Mouse (Mus musculus) frontal cortex, postnatal 36 days (tissue): Measurements from ENCODE around the gene Fth1.
"Not testable (repeated sequence)": the region's sequence is repeated elsewhere in the genome, so short reads cannot be mapped to it uniquely, and the experiment has no call there.

Experiments used
- DNase-seq, 2 experiments: peaks; one replicate each; pipeline ENCODE4 v3.0.0; 2022; ENCODE audit warnings: low spot score in 2 of 2

Fth1 gene

GRCm38 (mm10) chr19:9960769-9961168 lies 19.6 kb upstream of the Fth1 start:
- DNase-seq: no peak

DNA sequence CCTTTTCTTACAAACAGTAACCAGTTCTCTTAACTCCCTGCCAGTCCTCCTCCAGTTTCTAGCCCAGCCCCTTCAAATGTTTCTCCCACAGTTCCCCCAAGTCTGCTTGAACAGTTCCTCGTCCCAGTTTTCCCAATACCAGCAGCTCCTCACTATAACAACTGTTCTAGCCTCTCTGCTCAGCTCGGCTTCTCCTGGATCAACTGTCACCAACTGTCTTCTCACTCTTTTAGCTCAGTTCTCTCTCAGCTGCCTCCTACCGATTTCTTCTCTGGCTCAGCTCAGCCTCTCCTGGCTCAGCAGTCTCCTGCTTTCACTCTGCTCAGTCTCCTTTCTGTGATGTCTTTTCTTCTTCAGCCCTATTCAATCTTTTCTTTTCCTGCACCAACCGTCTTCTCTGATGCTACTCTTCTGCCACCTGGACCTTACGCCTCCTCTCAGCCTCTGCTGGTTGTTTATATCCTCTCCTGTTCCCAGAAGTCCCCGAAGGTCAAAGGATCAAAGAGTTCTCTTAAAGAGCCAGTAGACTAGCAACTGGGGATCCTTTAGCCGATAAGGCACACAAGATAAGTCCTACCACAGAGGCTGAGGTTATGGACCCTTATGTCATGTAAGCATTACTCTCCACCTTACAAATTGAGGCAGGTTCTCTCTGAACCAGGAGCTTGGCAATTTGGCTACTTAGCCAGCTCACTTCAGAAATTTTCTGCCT lies 16.0 kb upstream of the Fth1 start:
- no peak for DNase-seq

DNA sequence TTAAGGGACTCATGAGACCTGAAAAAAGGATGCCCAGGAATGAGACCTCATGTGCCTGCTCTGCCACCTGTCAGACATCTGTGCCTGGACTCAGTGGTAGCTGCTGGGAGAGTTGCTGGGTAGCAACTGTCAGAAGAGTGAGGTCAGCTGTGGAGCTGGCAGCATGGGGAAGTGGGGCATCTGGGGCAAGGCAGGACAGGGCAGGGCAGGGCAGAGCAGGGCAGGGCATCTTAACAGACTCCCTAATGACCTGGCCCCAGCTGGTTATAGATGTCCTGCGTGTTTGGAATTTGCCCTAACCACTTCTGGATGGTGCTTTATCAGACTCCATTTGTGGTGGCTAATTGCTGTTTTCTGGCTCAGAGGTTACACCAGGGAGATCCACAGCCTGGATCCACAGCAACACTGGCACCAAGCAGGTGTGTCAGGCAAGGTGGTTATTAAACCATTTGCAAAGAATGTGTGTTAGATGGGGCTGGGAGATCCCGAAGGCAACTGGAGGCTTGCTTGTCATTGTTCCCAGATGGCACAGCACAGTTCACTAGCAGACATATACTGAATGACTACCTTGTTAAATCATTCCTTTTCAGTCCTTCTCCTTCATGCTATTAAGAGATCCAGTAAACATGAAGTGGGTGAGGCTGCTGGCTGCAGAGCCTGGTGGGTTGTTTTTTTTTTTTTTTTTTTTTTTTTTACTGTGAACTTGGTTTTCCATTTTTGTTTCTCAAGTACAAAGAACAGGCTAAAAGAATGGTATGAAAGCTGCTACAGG lies 14.1 kb upstream of the Fth1 start:
- DNase-seq: no peak

DNA sequence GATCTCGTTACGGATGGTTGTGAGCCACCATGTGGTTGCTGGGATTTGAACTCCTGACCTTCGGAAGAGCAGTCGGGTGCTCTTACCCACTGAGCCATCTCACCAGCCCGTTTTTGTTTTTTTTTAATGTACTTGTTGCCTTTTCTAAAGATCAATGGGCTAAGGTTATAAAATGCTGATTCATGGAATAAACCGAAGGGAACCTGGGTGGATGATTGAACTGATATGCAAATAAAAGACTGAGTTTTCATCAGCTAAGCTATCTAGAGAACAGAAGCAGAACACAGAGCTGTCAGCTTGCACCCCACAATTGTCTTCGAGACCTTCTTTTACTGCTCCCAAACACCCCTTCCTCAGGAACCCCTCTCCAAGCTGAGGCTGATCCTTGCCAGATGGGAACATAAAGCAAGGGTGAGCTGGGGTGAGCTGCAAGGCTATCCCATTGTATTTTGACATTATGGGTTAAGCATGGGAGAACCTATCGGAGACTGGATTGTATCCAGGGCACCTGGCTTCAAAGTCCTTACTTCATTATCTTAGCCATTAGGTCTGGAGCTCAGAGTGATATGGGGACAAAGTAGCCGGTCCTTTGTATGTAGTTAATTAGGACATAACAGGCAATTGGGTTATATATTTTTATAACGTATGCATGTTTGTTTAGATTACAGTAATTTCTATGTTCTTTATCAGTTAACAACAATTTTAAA lies 12.2 kb upstream of the Fth1 start:
- DNase-seq: no peak

DNA sequence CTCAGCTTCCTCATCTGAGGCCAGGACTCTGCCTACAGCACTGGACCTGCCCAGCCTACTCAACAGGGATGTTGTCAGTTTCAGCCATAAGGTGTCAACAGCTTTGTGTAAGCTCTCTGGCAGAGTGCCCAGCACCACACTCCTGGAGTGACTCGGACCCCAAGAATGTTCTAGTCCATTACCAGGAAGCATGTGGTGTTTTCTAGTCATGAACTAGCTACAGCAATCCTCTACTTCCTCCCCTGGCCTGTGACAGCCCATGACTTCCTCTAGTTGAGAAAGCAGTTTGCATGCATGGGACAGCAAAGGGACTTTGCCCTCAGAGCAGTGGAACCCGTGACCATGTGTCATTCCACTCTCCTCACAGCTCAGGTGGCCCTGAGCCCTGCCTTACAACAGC lies 5.5 kb upstream of the Fth1 start:
- DNase-seq: not testable (repeated sequence)

DNA sequence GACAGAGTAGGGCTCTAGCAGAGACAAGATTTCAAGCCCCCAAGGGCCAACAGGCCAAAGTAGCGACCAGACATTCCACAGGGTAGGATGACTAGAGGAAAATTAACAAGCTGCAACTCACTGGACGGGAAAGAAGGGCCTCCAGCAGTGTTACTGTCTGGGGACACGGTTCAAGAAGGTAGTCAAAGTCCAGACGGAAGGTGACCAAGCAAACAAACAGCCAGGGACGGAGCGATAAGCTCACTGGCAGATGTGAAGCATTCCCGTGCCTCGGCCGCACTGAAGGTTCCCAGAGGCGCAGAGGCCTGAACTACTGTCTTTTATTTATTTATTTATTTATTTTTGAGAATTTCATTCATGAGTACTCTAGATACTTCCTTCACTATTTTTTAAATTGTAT lies 3.3 kb upstream of the Fth1 start:
- DNase-seq: no peak

- peak in 1 of 2 experiments; percentile 63 for DNase-seq
These were observed 1.9 kb upstream of the Fth1 start for GRCm38 (mm10) chr19:9978431-9978951.

GRCm38 (mm10) chr19:9979156-9979555 lies 1.2 kb upstream of the Fth1 start:
- no peak for DNase-seq

DNA sequence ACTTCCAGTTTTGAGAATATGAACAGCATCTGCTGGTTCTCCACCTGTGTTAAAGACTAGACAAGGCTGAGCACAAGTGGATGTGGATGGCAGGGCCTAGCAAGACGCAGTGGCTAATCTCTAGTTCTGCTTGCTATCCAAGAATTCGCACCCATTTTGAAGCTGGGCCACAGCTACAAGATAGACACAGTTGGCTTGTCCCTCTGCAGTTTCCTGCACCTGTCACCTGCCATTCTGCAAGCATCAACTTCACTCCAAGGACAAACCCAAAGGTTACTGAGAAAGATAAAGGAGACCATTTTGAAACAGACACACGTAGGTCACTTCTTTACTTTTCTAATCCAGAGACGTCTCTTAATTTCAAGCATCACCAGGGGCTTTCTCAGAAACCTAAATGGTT lies 1.2 kb downstream of the Fth1 start:
- DNase-seq: no peak

GRCm38 (mm10) chr19:9982151-9982851 lies 1.9 kb downstream of the Fth1 start:
- DNase-seq: peak; percentile 95 to 96

DNA sequence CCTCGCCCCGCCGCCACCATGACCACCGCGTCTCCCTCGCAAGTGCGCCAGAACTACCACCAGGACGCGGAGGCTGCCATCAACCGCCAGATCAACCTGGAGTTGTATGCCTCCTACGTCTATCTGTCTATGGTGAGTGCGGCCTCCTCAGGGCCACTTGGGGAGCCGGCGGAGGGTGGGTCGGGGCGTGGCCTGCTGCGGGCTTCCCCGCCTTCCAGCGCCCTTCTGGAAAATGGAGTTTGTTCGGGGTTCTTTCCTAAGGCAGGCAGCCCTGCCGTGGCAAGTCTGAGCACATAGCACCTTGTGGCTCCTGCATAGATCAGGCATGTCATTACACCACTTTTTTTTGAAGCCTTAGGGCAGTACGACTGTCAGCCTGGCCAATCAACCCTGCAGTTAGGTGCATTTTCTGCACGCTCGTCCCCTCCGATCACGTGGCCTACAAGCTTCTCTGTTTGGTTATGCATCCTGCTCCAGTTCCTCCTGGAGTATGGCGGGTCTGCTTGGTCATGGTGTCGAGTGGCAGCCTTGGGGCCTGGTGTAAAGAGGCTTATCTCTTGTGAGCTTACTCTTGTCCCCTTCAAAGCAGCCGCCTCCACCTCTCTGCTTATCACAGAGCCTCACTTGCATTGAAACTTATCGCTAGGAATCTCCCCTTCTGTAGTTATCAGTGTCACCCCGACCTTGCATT lies 2.6 kb downstream of the Fth1 start:
- peak; percentile 64 for DNase-seq

GRCm38 (mm10) chr19:9984111-9985055 lies 4.0 kb downstream of the Fth1 start:
- no peak for DNase-seq

GRCm38 (mm10) chr19:9985190-9985899 lies 4.9 kb downstream of the Fth1 start:
- DNase-seq: no peak

DNA sequence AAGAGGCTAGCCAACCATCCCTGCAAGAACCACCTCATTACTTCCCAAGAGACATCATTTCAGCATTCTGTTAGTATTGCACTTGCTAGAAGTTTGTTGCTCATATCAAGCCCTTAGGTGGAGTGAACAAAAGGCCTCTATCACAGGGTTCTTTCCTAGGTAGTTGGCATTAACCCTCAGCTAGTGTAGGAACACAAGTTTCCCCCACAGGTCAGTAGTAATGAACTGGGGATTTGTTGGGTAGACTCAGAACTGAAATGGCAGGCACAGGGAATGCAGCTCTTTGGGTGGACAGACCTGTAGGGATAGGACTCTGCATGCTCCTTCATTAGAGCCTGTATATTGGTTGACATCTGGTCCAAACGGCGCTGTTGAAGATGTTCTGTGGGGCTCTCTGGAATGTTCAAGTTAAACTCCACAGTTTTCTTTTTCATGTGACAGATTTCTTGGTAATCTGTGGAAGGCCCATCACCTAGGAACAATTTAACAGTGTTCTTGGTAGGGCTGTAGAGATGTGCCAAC lies 5.6 kb downstream of the Fth1 start:
- DNase-seq: no peak

- DNase-seq: no peak
These were observed 6.8 kb downstream of the Fth1 start for GRCm38 (mm10) chr19:9987192-9987591.

DNA sequence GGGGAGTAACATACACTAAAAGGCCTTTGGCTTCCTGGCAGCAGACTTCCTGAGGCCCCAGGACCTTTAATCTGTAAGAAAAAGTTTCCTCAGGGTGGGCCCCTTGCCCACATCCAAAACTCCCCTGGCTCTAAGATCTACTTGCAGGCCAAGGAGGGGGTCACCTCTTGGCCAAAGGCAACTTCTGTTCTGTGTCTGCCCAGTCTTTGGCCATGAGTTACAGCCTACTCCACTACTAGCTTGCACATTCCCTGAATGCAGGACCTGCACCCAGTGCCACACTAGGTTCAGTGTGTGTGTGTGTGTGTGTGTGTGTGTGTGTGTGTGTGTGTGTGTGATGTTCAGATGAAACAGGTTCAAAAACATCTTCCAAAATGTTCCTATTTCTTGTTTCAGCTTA lies 7.2 kb downstream of the Fth1 start:
- no peak for DNase-seq

GRCm38 (mm10) chr19:9989171-9989883 lies 8.9 kb downstream of the Fth1 start:
- no peak for DNase-seq

- DNase-seq: no peak
These were observed 9.5 kb downstream of the Fth1 start for GRCm38 (mm10) chr19:9989884-9990256.

GRCm38 (mm10) chr19:9991304-9991703 lies 10.9 kb downstream of the Fth1 start:
- peak; percentile 79 for DNase-seq
